Mouse (Mus musculus) c-Kit-positive CD71-positive TER-119-positive erythroid progenitor cells, embryonic 14.5 days (primary cell): ENCODE measurements around the gene Ccdc8.
"Not testable (repeated sequence)": the region's sequence is repeated elsewhere in the genome, so short reads cannot be mapped to it uniquely, and the experiment has no call there.

Experiments used
- DNase-seq: peaks from one replicate; pipeline ENCODE4 v3.0.0-alpha.2; 2013; ENCODE audit warnings: low spot score

Ccdc8 gene

DNA sequence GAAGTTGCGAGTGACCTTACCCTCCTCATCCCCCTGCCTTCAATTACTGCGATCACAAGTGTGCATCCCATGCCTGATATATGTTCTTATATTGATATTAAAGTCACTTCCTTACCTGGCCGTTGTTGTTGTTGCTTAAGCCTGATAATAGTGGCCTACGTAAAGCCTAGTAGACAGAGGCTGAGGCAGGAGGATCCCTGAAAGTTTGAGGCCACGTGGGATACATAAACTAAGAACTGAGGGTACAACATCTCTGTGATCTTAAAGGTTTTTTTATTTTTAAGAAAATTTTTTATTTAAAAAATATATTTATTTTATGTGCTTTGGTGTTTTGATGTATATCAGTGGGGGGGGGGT, at the start of gene Ccdc8:
Gene Ccdc8 (plus strand): TSS at position 258 of the 357 bp plus-strand sequence.
- DNase-seq, result no peak

- DNase-seq, result no peak
Observed at GRCm38 (mm10) chr7:16942861-16943260, 49.6 kb upstream of the Ccdc8 start.

DNA sequence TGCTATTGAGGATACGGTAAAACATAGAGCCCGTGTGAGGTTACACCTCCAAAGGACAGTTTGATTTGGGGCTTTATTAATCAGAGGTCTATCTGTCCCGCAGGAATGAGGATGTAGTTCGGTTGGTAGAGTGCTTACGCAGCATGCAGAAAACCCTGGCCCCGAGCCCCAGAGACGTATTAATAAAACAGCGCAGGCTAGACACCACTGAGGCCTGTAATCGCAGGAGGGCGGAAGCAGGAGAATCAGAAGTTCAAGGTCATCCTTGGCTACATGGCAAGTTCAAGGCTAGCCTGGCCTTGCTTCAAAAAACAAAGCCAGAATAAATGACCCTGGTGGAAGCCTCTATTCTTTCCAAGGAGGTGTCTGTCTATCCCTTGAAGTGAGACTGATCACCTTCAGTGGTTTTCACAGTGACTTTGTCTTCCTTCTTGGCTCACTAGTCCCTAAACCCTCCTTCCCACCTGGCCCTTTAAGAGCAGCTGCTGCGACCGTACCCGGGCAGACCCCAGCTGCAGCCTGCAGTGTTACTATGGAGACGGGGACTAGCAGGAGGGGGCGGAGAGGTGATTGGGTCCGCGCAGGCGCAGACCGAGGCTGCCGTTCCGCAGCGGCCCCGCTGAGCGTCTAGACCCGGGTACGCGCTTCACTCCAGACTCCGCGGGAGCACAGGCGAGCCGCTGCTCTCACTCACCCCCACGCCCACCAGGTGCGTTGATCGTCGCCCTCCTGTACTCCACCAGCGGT, 48.3 kb upstream of the Ccdc8 start, which contains the start of gene Pnmal2:
Gene Pnmal2 (plus strand): TSS at position 622 of the 747 bp plus-strand sequence.
- no peak for DNase-seq

DNA sequence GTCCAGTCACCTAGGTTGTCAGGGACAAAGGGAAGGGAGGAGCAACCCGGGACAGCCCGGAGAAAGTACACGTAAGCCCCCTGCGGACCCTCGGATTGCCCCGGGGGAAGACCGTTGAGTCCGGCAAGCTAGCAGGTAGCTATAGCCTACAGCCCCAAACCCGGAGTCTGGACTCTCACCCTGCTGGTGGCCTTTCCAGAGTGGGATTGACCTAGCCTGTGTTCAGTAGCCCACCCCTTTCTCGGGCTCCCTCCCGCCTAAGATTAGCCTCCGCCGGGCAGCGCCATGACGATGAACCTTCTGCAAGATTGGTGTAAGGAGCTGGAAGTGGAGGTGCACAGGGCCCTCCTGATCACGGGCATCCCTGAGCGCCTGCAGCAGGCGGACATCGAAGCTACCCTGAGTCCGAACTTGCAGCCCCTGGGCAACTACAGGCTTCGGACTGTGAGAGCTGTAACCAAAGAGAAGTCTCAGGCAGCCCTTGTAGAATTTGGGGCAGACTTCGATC, 47.6 kb upstream of the Ccdc8 start:
- DNase-seq, result no peak

GRCm38 (mm10) chr7:16945419-16945818, 47.1 kb upstream of the Ccdc8 start:
- DNase-seq, result no peak

DNA sequence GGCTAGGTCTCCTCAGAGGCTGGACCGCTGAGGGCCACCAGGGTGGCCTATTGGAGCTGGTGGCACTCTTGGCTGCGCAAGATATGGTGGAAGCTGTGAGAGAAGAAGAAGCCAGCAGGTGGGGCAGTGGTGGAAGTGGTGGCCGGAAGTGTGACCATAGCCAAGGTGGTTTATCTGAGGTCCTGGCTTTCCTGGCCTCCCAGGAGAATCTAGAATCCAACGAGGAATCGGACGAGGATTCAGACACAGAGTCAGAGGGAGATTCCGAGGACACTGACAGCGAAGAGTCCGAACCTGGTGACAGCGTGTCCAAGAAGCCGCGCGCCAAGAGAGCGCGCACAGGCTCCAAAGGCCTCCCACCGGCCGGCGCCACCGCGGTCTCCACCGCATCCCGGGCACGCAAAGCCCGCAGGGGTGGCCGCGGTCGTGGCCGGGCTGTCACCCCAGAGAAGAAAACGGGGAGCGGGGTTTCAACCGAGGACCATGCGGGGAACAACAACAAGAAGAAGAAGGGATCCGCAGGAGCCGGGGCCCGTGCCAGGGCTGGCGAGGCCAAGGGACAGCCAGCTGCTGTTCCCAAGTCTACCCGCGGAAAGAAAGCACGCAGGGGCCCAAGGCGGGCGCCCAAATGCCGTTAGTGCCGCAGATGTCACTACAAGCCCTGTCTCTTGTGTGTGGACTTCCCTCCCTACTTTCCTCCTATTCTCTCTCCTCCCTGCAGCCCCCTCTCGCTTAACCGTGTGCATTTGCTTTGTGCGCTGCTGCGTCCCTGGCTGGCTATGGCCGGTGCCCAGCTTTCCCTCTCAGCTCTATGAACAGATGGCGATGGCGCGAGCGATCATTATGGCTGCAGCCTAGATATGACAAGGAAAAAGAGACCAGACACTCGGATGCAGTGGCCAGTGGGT, 45.8 kb upstream of the Ccdc8 start:
- DNase-seq, result no peak

GRCm38 (mm10) chr7:16947349-16947895, 45.1 kb upstream of the Ccdc8 start:
- no peak for DNase-seq

- DNase-seq, result no peak
Observed at GRCm38 (mm10) chr7:16947959-16948361, 44.5 kb upstream of the Ccdc8 start.

GRCm38 (mm10) chr7:16948923-16949458, 43.5 kb upstream of the Ccdc8 start:
- no peak for DNase-seq

DNA sequence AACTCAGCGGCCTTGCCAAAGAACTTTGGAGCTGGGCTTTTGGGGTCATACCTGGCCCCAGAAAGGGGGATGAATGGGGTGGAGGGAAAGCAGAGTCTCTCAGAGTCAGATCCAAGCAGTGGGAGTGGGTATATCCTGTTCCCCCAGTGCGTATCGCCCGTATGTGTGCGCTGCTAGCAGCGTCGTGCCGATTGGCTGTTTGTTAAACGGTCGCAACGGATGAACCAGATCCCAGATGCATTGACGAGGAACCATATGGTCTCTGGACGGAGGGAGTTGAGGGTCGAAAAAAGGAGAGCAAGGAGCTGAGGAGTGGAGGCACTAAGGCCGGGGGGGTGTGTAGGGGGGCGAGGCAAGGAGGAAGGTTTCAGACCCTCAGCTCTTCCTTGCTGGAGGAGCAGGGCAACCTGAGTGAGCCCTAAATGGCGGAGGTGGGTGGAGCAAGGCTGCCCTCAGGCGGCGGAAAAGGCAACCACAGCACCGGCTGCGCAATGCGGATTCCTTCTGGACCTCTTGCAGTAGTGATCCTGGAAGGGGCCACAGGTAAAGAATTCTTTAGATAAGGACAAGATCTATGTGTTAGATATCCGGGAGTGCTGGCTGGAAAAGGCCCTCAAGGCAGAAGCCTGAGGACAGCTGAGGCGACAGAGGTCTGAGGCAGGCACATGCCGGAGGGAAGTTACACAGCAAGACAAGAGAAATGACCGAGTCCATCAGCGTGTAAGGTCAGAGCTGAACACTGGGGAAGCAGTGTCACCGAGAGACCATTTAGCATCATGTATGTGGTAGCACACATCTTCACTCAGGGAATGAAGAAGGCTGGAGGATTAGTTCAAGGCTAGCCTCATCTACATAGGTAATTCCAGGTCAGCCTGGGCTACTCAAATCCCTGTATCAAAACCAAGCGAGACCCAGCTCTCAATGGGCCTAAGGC, 42.3 kb upstream of the Ccdc8 start:
- peak; percentile 39 for DNase-seq

- DNase-seq, result peak; percentile 53
Observed at GRCm38 (mm10) chr7:16950861-16951635, 41.5 kb upstream of the Ccdc8 start.

- DNase-seq, result not testable (repeated sequence)
Observed at GRCm38 (mm10) chr7:16953776-16954175, 38.7 kb upstream of the Ccdc8 start.

DNA sequence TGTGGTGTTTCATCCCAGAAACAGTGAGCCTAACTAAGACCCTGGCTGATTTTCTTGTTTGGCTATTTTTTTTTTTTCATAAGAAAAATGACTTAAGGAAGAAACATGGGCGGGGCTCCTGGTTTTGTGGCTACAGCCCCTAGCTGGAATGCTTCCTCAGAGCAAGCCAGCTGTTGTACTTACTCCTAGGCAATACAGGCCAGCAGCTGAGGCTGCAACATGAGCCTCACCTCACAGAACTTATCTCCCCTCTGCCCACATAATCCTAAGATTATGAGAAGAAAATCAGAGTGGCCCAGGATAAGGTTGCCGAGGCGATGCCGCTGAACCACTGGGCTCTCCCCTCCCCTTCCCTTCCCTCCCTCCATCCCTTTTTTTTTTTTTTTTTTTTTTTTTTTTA, 36.8 kb upstream of the Ccdc8 start:
- DNase-seq, result no peak

GRCm38 (mm10) chr7:16956410-16957265, 35.9 kb upstream of the Ccdc8 start:
- no peak for DNase-seq

- no peak for DNase-seq
Observed at GRCm38 (mm10) chr7:16959539-16960187, 32.8 kb upstream of the Ccdc8 start, which contains the start of gene Pnmal1. Gene Pnmal1, plus strand, starts transcription at chr7:16959679.

GRCm38 (mm10) chr7:16961678-16962077, 30.8 kb upstream of the Ccdc8 start:
- DNase-seq, result no peak

- no peak for DNase-seq
Observed at GRCm38 (mm10) chr7:16968414-16968813, 24.1 kb upstream of the Ccdc8 start.

GRCm38 (mm10) chr7:16971160-16971559, 21.3 kb upstream of the Ccdc8 start:
- DNase-seq, result no peak

GRCm38 (mm10) chr7:16974018-16974417, 18.5 kb upstream of the Ccdc8 start:
- DNase-seq, result no peak
